Mouse (Mus musculus) testis, postnatal 14 days (tissue): ENCODE measurements at regions not wholly inside any gene's neighbourhood (a gene's known extent, or its start where the extent isn't known, plus 50 kb on each side); places are given as distances from the start of the nearest gene placed in this dataset.
A peak's percentile ranks its signal among the peaks of the same experiment; 100 is the strongest.

Experiments
- DNase-seq: peaks from one replicate; pipeline ENCODE4 v3.0.0; 2021; ENCODE audit warnings: low spot score

DNA sequence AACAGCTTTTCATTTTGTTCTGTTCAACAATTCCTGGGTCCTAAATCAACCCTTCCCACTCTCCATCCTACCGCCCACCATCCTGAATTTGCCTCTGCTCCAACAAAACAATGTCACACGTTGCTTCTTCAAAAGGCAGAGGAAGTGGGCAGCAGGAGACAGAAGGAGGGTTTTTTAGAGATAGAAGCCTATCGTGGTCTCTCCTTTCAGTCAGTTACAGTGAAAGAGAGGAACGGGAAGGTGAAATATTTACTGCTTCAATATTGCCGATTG lies 181.7 kb downstream of the Rdh14 start:
- no peak for DNase-seq

DNA sequence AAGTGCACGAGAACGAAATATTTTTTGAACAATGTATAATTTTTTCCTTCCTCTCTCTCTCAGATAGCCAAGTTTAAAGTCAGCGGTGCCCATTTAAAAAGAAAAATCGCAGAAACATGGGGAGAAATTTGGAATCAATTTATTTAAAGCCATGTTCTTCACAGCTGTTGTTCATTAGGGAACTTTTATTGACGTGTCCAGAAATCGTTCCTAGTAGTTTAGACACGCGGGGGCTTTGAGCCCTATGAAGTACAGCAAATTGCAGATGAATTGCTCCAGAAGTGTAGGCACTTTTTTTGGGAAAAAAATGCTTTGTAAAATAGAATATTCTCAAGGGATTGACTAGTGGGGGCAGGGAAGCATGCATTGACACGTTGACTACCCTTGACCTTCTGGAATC lies 182.8 kb downstream of the Rdh14 start:
- no peak for DNase-seq

DNA sequence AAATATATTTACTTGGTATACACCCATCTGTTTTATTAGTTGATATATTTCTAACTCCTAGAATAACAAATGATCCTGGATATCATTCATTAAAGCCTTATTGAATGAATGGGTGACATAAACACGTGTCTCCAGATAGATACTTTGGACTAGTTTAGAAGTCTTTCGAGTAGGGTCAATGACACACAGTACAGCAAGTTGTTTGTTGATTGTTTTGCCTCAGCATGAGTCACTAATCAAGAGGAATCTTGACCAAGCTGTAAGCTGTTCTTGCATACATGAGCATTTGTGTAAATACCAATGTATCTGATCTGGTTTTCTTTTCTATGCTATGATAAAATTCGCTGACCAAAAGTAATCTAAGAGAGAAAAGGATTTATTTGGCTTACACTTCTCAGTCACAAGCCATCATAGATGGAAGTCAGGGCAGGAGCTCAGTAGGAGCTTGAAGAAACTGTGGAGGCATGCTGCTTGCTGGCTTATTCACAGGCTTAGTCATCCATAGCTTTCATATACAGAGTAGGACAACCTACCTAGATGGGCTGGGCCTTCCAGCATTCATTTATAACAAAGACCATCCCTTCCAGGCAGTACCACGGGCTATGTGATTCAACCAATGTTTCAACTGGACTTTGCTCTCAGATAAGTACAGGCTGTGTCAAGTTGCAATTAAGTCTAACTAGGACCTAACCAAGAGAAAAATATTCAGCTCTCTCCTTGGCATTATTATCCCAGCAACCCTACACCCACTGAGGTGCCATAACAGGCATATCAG lies 192.5 kb downstream of the Rdh14 start:
- no peak for DNase-seq

DNA sequence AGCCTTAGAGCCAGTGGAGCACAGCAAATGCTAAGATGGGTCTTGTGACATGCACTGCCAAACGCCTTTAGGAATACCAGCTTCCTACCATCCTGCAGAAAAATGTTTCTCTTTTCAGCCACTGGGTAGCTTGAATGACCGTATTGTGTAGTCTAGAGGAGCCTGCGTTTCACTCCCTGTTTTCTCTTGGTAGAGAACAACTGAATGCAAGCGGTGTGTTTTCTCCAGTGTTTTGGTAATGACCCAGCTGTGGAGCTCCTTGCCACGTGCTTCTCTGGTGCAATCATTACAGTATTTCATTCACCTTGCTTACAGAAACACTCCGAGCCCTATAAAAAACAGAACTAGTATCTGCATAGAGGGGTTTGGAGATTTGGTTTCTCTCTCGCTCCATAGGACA lies 193.5 kb downstream of the Rdh14 start:
- no peak for DNase-seq

DNA sequence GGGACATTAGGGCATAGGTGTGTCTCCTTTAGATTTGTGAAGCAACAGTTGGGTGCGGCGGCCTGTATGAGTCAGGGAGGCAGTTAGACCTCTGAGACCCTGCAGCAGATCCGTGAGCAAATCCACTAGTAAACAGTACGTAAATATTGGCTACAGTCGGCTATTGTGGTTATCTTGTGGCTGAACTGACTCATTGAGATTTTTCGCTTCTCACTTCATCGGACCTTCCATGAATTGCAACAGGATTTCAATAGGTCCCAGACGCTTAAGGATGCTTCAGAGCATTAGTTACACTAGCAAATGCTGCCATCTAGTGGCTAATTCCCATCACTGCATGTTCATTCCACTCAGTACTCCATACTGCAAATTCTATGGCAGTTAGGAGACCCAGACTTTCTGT lies 199.0 kb downstream of the Rdh14 start:
- peak; percentile 52 for DNase-seq

DNA sequence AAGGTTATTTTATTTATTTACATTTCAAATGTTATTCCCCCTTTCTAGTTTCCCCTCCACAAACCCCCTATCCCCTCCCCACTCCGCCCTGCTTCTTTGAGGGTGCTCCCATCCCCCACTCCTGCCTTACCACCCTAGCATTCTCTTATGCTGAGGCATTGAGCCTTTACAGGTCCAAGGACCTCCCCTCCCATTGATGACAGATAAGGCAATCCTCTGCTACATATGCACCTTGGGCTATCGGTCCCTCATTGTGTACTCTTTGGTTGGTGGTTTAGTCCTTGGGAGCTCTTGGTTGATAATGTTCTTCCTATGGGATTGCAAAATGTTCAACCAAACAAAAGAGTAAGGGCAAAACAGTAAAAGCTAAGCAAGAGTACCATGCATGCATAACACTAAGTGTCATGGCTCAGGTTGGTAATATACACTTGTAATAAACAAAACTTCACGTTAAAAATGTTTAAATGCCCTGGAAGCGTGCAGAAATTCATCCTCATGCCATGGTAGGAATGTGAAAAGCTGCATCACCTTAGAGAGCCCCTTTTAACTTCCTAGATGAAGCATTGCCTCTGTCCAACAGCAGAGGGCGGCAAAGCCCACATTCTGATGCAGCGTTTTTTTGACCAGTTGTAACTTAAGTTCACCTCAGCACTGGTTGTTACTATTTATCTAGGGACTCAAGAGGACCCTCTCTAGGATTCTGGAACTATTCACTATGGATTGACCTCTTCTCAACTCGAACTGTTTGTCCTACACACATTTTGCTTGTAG lies 207.6 kb downstream of the Rdh14 start:
- DNase-seq, result peak; percentile 6

DNA sequence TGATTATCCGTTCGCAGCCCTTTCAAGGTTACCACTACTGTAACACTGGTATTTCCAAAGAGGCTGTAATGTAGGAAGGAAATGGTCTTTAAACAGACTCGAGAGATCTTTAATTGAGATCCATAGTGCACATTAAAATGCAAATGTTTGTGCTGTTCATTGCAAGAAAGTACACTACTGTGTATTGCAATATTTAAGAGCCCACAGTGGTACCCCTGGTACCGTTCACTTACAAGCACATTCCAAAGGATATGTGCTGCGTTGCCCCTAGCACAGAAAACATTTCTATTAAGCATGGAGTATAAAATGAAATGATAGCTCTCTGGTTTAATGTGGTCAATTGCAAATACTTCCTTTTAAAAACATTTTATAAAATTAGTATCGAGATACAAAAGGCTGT lies 209.5 kb downstream of the Rdh14 start:
- no peak for DNase-seq

DNA sequence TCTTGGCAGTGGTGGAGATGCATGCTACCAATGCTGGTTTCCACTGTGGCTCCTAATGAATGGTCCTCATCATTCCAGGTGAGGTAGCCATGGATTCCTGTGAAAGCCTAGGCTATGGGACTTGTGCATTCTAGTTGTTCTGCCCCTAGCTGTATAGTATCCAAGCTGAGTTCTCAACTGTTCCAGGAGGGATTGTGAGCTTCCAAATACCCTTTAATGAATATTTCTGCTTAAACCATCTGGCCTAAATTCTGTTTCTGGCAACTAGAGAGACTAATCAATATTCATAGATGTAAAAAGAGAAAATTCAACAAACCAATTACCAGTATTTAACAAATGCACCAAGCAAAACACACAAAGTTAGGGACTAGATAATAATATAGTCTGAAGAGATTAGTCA lies 227.7 kb downstream of the Rdh14 start:
- no peak for DNase-seq

DNA sequence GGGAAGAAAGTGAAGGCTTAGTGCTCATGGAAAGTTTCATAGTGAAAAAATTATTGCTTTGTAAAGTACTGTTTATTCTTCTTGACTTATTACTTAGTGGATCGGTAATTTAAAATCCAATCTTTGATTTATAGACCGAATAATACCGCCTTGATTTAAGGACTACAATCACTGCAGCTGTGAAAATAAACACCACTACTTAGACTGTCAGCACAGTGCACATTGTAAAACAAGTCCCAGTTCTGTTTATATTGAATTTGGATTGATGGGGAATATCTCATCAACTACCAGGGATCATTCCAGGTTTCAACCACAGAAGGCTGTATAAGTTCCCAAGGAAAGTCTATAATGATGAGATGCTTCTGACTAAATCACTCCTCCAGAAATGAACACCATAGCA lies 230.0 kb downstream of the Rdh14 start:
- DNase-seq, result no peak

DNA sequence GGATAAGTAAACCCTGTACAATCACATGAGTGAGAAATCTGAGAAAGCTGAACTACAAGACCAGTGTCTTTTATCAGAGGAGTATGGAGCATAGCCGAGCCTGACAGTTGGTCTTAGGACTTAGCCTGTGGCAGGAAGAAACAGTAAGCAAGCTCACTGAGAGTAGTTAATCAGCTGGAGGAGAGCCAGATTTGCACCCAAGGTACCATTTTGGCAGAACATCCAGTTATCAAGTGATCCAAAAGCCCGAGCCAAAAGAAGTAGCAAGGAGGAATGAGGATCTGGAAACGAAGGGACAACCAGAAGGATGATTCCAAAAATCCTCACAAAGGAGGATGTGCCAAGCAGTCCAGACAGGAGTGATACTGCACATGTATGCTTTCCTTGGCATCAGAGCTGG lies 248.0 kb downstream of the Rdh14 start:
- DNase-seq, result peak; percentile 5

DNA sequence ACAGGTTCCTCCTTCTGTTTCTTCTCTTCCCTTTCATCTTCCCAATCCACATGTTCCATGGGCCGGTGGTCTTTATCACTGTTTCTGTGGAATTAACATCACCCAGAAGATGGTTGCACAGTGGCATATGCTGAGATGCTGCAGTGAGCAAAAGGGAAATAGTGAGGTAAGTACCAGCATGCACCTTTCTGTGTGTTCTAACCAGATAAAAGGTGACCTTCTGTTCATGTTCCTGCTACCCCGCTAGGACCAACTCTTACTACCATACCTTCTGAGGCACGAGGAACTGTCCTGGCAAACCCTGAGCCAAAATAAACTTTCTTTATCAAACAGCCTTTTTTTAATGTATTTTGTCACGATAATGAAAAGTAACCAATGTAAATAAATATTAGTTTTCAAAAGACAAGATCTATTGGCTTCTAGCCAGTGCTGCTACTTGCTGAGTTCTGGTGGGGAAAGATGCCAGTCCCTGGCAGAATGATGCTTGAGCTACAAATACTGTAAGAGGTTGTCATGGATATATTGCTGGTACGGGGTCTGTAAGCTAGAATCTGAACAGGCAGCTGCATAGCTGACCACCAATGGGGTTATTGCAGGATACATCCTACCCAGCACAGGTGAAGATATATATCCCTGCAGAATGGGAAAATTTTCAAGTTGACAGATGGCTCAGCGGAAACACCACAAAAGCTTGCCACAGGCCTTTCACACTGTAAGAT lies 264.1 kb downstream of the Rdh14 start:
- DNase-seq, result no peak

DNA sequence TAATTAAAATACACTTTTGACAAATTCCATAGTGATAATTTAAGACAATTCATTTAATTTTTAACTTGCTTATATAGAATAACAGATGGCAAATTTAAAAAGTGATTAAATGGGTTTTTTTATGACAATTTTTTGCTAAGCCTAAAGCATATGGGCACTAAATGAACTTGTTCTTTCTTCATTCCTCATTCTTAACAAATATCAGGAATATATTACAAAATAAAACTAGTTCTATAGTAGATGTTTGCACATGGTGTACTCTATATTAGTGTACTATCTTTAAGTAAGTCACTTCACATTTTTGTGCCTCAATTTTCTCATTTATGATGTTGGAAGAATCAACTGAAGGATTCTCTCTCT lies 264.6 kb downstream of the Rdh14 start:
- DNase-seq, result no peak

DNA sequence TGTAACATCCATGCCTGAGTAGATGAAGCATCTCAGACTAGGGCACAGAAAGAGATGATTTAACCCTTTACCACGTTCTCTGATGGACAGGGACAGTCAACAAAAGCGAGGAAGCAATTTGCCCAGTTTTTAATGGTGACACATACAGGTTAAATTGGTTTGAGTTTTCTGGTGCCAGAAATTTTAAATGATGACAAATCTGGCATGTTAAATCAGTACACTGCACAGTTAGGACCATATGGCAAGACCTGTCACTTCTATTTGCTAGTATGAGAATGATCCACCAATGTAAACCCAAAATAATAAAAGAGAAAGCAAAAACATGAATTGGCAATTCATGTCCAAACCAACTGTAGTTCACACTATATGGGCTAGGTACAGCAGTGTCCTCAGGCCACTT lies 268.3 kb downstream of the Rdh14 start:
- no peak for DNase-seq

DNA sequence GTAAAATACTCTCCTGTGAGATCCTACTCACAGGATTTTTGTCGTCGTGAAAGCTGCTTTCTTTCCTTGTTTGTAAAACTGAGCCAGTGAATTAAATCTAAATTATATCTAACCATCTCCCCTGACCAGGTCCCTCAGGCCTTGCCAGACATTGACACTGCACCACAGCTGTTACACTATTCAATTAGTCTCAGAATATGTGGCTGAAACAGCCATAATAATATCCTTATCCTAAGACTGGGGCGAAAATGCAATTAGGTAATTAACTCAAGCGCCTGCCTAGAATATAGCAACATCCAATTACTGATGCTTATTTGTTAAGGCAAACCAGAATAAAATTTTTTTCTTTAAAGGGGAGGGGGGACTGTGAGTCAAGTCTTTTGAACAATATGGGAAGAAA lies 296.2 kb downstream of the Rdh14 start:
- DNase-seq, result no peak
